Mouse (Mus musculus) embryonic facial prominence, embryonic 14.5 days (tissue): ENCODE results near the gene Qrich1. TPM values are rescaled to one million over a fixed set of nuclear protein-coding genes. Genes with fewer than 3 reads are reported as not detected.

Source experiments
- ATAC-seq: fragments of 200-750 bp; cut with Nextera tagmentation; 2 replicates; pipeline ENCODE4 v1.8.0; 2017; ENCODE audit warnings: low read depth, moderate number of reproducible peaks, moderate TSS enrichment
- DNase-seq: peaks from one replicate; pipeline ENCODE4 v3.0.0-alpha.2; 2015; ENCODE audit warnings: low spot score
- H3K27ac ChIP-seq: fragments of 300-500 bp; sonication (generic); replicated peaks from 2 replicates; pipeline ENCODE4 v1.5.1; 2014; ENCODE audit warnings: low read depth, mild to moderate bottlenecking, low read length, moderate library complexity
- H3K27me3 ChIP-seq: fragments of 300-500 bp; sonication (generic); replicated peaks from 2 replicates; pipeline ENCODE4 v1.6.1; 2014; ENCODE audit warnings: low read length; ENCODE audit not compliant: control insufficient read depth, insufficient read depth
- H3K36me3 ChIP-seq: fragments of 300-500 bp; sonication (generic); 2 replicates; pipeline ENCODE4 v1.6.1; 2014; ENCODE audit warnings: low read length, mixed read lengths; ENCODE audit not compliant: control insufficient read depth, insufficient read depth
- H3K4me1 ChIP-seq: fragments of 300-500 bp; sonication (generic); 2 replicates; pipeline ENCODE4 v1.6.1; 2014; ENCODE audit warnings: antibody characterized with exemption, low read length; ENCODE audit not compliant: control insufficient read depth, insufficient read depth
- H3K4me2 ChIP-seq: fragments of 300-500 bp; sonication (generic); 2 replicates; pipeline ENCODE4 v1.6.1; 2014; ENCODE audit warnings: low read depth, mild to moderate bottlenecking, low read length, moderate library complexity, mixed read lengths
- H3K4me3 ChIP-seq: fragments of 300-500 bp; sonication (generic); 2 replicates; pipeline ENCODE4 v1.5.1; 2014; ENCODE audit warnings: low read depth, mild to moderate bottlenecking, low read length
- H3K9ac ChIP-seq: fragments of 300-500 bp; sonication (generic); 2 replicates; pipeline ENCODE4 v1.6.1; 2014; ENCODE audit warnings: low read depth, mild to moderate bottlenecking, low read length, moderate library complexity, mixed read lengths
- H3K9me3 ChIP-seq: fragments of 300-500 bp; sonication (generic); 2 replicates; pipeline ENCODE4 v1.6.1; 2016; ENCODE audit warnings: low read length; ENCODE audit not compliant: control insufficient read depth
- WGBS: fragments of 180-500 bp; shearing (Covaris S2); extraction: QIAGEN DNeasy Blood & Tissue Kit; methylation state at CpG from one replicate; pipeline ENCODE4 v1.1.7; 2014; 5-methylcytosine and 5-hydroxymethylcytosine counted together
- polyA plus RNA-seq: library from polyadenylated mRNA; unstranded; fragments of >200 nt; fragmentation: Nextera tagmentation; extraction: Ambion mirVana; gene quantifications from 2 replicates; pipeline ENCODE4 v1.2.1, GENCODE M21; 2014

Gene Qrich1
- polyA plus RNA-seq, 1 experiment from 2014 or later: 110 TPM

GRCm38 (mm10) chr9:108530954-108531353 lies 14.3 kb downstream of the Qrich1 start:
- no peak for DNase-seq
- no peaks in the 10 kb centered on the region for H3K27me3 ChIP-seq
- H3K36me3 ChIP-seq: peaks cover 82% of the 10 kb centered on the region
- WGBS: 93% methylated on average over 1 of the region's 1 CpGs
- no peaks in the 10 kb centered on the region for H3K4me1 ChIP-seq
- no peak overlapping the region for H3K4me2 ChIP-seq
- no peak overlapping the region for H3K27ac ChIP-seq
- ATAC-seq: no peak
- no peak overlapping the region for H3K9ac ChIP-seq
- no peaks in the 10 kb centered on the region for H3K9me3 ChIP-seq
- no peak overlapping the region for H3K4me3 ChIP-seq

GRCm38 (mm10) chr9:108531496-108531895 lies 14.9 kb downstream of the Qrich1 start:
- ATAC-seq (no peak), DNase-seq (no peak)
- H3K4me2 ChIP-seq: no peak overlapping the region
- peaks cover 87% of the 10 kb centered on the region for H3K36me3 ChIP-seq
- H3K27me3 ChIP-seq: no peaks in the 10 kb centered on the region
- H3K4me1 ChIP-seq: no peaks in the 10 kb centered on the region
- no peak overlapping the region for H3K4me3 ChIP-seq
- no peak overlapping the region for H3K9ac ChIP-seq
- H3K27ac ChIP-seq: no peak overlapping the region
- 94% methylated on average over 1 of the region's 1 CpGs for WGBS
- no peaks in the 10 kb centered on the region for H3K9me3 ChIP-seq

- H3K36me3 ChIP-seq: peaks cover 96% of the 10 kb centered on the region
- no peak overlapping the region for H3K4me3 ChIP-seq
- H3K27ac ChIP-seq: no peak overlapping the region
- ATAC-seq: no peak
- H3K27me3 ChIP-seq: no peaks in the 10 kb centered on the region
- no peak for DNase-seq
- no peaks in the 10 kb centered on the region for H3K9me3 ChIP-seq
- no peak overlapping the region for H3K4me2 ChIP-seq
- H3K4me1 ChIP-seq: no peaks in the 10 kb centered on the region
- H3K9ac ChIP-seq: no peak overlapping the region
Observed at GRCm38 (mm10) chr9:108540846-108541245, 24.2 kb downstream of the Qrich1 start.

GRCm38 (mm10) chr9:108545986-108546385 lies 29.4 kb downstream of the Qrich1 start:
- WGBS: 91% methylated on average over 3 of the region's 3 CpGs
- H3K9ac ChIP-seq: no peak overlapping the region
- no peaks in the 10 kb centered on the region for H3K4me1 ChIP-seq

DNA sequence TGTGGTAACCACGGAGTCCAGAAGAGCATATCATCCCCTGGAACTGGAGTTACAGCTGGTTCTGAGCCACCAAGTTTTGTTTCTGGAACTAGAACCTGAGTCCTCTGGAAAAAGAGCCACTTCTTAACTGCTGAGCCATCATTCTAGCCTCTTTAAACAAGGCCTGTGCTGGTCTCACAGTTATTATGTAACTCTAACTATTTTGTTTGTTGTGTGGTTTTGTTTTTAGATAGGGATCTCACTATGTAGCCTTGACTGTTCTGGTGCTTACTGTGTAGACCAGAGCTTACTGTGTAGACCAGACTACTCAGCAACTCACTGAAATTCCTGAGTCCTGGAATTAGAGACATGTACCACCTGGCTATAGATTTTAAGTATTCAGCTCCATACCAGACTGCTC lies 30.3 kb downstream of the Qrich1 start:
- no peak for ATAC-seq
- peaks cover 92% of the 10 kb centered on the region for H3K36me3 ChIP-seq

More at GRCm38 (mm10) chr9:108545986-108546385, 29.4 kb downstream of the Qrich1 start:
- no peaks in the 10 kb centered on the region for H3K9me3 ChIP-seq
- H3K4me2 ChIP-seq: no peak overlapping the region
- H3K27ac ChIP-seq: no peak overlapping the region
- DNase-seq (no peak), ATAC-seq (no peak)
- H3K36me3 ChIP-seq: peaks cover 93% of the 10 kb centered on the region
- no peaks in the 10 kb centered on the region for H3K27me3 ChIP-seq
- H3K4me3 ChIP-seq: no peak overlapping the region

GRCm38 (mm10) chr9:108559169-108559568 lies 42.6 kb downstream of the Qrich1 start:
- DNase-seq: no peak
- no peaks in the 10 kb centered on the region for H3K27me3 ChIP-seq
- no peaks in the 10 kb centered on the region for H3K9me3 ChIP-seq
- H3K4me2 ChIP-seq: no peak overlapping the region
- WGBS: 85% methylated on average over 4 of the region's 4 CpGs
- ATAC-seq: no peak
- peaks cover 80% of the 10 kb centered on the region for H3K36me3 ChIP-seq
- 0 out of 2 replicates have a peak overlapping the region, but pooled peaks have one; percentile 49 for H3K27ac ChIP-seq
- H3K9ac ChIP-seq: no peak overlapping the region
- H3K4me3 ChIP-seq: no peak overlapping the region
- H3K4me1 ChIP-seq: peaks cover 8% of the 10 kb centered on the region

More for the DNA sequence above, 30.3 kb downstream of the Qrich1 start:
- no peak overlapping the region for H3K9ac ChIP-seq
- no peaks in the 10 kb centered on the region for H3K9me3 ChIP-seq
- H3K4me1 ChIP-seq: no peaks in the 10 kb centered on the region
- H3K27ac ChIP-seq: no peak overlapping the region
- no peak overlapping the region for H3K4me3 ChIP-seq
- 90% methylated on average over 1 of the region's 1 CpGs for WGBS
- DNase-seq: no peak
- H3K27me3 ChIP-seq: no peaks in the 10 kb centered on the region
- H3K4me2 ChIP-seq: no peak overlapping the region

DNA sequence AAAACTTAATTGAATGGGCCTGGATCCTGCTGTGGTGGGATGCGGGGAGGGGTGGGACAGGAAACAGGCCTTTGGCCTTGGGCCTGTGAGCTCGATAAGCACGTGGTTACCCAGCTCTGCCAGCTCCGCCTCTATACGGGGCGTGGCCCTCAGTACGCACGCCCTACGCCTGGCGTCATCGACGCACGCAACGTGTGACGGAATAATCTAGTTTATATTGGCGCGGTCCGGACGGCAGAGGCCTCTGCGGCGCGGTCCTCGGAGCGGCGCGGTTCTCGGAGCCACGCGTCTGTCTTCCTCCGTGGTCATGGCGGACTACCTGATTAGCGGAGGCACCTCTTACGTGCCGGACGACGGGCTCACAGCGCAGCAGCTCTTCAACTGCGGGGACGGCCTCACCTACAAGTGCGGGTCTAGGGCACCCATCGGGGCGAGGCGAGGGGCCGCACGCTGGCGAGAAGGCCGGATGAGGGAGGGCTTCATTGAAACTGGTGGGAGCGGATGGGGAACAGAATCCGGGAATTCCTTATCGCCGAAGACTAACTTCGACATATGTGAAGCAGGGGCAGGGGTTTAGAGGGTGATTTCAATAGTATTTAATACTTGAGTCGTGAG lies 43.7 kb downstream of the Qrich1 start, which contains the start of gene Impdh2:
Gene Impdh2 (plus strand): TSS at position 60 of the 615 bp plus-strand sequence.
- Histone ChIP-seq H3K4me3 (peak within 1 kb of the TSS; percentile 48), H3K27me3 (no peaks in the 10 kb centered on the region), H3K4me1 (peaks cover 8% of the 10 kb centered on the region), H3K9me3 (no peaks in the 10 kb centered on the region), H3K36me3 (peaks cover 80% of the 10 kb centered on the region), H3K27ac (peak within 1 kb of the TSS; percentile 83), H3K4me2 (peak within 1 kb of the TSS; percentile 80), H3K9ac (peak within 1 kb of the TSS; percentile 83)
- DNase-seq: peak; percentile 99
- under 1% methylated on average over 49 of the region's 53 CpGs for WGBS
- peak; percentile 98 for ATAC-seq

GRCm38 (mm10) chr9:108563671-108564070 lies 47.1 kb downstream of the Qrich1 start:
- Histone ChIP-seq H3K27ac (no peak overlapping the region), H3K4me3 (no peak overlapping the region), H3K36me3 (peaks cover 54% of the 10 kb centered on the region), H3K4me1 (peaks cover 23% of the 10 kb centered on the region), H3K9me3 (no peaks in the 10 kb centered on the region), H3K27me3 (no peaks in the 10 kb centered on the region), H3K9ac (no peak overlapping the region), H3K4me2 (no peak overlapping the region)
- 91% methylated on average over 8 of the region's 8 CpGs for WGBS
- DNase-seq (no peak), ATAC-seq (no peak)

- Histone ChIP-seq H3K4me2 (no peak overlapping the region), H3K9ac (no peak overlapping the region), H3K4me1 (peaks cover 26% of the 10 kb centered on the region), H3K27ac (no peak overlapping the region), H3K4me3 (no peak overlapping the region), H3K9me3 (no peaks in the 10 kb centered on the region), H3K36me3 (peaks cover 50% of the 10 kb centered on the region), H3K27me3 (no peaks in the 10 kb centered on the region)
- no peak for ATAC-seq
- DNase-seq: no peak
- 85% methylated on average over 7 of the region's 7 CpGs for WGBS
Observed at GRCm38 (mm10) chr9:108564131-108564530, 47.5 kb downstream of the Qrich1 start.
